Mouse (Mus musculus): ENCODE results near the gene Zfp3. TPM values are rescaled to one million over a fixed set of nuclear protein-coding genes. Genes with fewer than 3 reads are reported as not detected.
"Not testable (repeated sequence)": the region's sequence is repeated elsewhere in the genome, so short reads cannot be mapped to it uniquely, and the experiment has no call there.

The Zfp3 gene
- total RNA-seq, 2 experiments from 2014 or later = 10.6 to 11.2 TPM

DNA sequence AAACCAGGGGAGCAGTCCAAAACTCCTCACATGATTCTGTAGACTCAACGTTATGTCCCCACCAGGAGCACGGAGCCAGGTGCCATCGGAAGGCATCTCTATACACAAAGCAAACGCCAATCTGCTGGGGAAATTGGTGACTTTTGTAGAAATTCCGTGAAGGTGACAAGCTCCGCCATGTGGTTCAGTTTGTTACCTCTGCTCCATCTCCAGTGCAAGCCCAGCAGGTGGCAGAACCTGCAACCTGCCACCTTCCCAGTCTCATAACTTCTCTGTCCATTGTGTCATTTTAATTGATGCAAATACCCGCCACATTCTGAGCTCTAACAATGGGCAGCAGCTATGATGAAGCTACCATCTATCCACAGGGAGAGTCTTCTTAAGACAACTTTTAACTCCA is 9.1 kb upstream of the Zfp3 start:
- no peak for DNase-seq
- intact Hi-C loops (cut with DNase I) = loop anchor here (1.0 to 5.0 kb wide), 6 partner anchors 53 to 343 kb away; partner anchors contain the start of genes Arrb2, Inca1, Kif1c and Pelp1

DNA sequence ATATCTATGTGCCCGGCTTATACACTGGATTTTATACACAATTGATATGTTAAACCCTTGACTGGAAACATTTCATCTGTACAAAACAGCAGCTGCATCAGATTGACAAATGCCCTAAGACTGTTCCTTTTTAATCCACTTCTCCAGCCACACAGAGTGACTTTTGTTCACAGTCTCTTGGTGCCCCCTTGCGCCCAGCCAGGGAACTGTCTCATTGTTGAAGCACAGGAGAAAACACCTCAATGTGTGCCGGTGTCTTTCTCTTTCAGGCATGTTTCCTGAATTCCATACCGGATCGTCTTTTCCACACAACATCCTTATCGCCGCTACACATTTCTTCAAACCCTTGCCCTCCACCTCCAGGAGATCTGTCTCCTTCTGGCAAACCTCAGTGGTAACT is 8.4 kb upstream of the Zfp3 start:
- peak; percentile 84 to 93 for DNase-seq
- intact Hi-C loops (cut with DNase I) = loop anchor here (1.0 to 5.0 kb wide), 6 partner anchors 53 to 343 kb away; partner anchors contain the start of genes Arrb2, Inca1, Kif1c and Pelp1

DNA sequence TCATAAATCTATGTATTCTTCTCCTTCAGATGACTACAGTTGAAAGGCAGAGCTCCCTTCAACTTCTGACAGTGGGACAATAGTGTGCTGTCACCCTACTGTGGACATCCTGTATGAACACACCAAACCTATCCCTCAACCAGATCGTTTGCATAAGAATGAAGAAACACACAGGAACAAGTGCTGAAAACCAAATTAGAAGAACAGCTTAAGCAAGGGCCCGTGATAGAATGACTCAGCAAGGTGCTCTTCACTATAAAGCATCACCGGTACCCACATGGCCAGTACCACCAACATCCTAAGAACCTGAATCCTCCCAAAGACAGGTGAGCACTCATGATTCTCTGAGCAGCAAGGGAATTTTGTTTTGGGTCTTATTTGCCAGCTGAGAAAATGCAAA is 3.6 kb upstream of the Zfp3 start:
- DNase-seq; intact Hi-C loops (cut with DNase I): not testable (repeated sequence)

DNA sequence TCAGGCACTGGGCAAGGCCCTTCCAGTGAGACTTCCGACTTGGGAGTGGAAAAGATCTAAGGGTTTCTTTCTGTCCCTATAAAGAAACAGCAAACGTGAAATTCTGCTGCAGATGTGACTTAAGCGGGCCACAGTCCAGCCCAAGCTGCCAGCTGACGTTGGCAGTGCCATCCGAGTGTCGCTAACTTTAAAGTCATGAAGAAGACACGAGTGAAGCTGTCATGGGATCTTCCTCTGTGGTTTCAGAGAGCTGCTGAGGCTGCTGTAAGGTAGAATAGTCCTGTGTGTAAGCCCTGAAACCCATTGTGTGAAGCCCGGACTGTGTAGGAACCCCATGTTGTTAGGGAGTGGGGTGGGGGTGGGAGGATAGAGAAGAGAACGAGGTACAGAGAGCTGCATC is 1.4 kb upstream of the Zfp3 start:
- intact Hi-C loops (cut with DNase I) = no loop called here
- DNase-seq = no peak

DNA sequence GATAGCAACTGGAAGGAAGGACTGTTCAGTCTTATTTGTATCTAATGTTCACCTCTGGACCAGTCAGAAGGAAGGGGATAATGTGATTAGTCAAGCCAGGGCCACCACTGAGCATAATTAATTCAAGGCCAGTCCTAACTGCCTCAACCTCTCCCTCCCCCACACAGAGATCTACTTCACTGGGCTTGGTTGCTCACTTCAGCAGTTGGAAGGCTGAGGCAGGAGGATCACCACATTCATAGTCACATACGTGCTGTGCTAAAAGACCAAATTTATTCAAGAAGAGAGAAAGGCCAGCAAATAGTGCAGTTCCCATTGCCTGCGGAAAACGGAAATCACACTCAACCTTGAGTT is 450 bp upstream of the Zfp3 start:
- intact Hi-C loops (cut with DNase I) = no loop called here
- DNase-seq = no peak

DNA sequence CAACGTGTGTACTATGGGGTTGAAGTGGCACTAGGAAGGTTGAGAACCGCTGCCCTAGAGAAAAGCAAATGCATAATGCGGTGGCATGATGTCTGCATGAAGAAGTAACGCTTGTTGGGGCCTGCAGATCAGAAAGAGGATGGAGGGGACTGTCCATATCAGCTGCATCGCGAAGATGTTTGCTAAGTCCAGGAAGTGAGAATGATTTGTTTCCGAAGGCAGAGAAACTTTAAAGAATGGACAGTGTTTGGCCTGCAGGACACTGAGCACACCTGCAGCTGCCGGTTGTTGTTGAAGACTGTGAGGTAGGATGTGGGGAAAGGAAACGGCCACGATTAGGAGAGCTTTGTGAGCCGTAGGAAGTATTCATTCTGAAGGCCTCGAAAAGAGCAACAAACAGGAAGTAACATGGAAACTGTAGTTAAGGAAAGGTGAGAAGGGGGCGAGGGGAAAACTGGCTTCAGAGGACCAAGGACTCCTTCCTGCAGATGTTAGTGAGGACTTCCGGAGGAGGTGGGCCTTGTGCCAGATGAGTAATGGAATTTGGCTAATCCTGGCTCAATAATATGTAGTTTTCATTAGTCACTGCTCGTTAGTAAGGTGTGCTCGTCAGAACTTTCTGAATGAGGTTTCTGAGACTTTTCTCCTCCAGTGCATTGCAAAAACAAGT is 1.9 kb downstream of the Zfp3 start:
- intact Hi-C loops (cut with DNase I) = no loop called here
- DNase-seq = peak; percentile 65 to 67

DNA sequence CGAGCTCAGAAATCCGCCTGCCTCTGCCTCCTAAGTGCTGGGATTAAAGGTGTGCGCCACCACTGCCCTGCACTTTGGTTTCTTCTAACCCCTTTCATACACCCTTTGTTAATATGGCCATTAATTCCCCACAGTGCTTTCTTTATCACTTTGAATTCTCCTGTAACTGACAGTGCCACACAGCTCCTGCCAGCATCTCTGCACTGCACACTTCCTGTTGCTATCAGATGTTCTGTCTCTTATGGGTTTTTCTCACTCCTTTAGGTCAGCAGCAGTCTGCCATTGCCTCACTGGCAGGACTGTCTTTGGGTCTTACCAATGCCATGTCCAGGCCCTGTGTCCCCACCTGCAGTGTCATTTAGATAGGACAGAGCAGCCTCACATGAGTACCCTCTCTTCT is 6.8 kb downstream of the Zfp3 start:
- DNase-seq = no peak
- intact Hi-C loops (cut with DNase I) = no loop called here

DNA sequence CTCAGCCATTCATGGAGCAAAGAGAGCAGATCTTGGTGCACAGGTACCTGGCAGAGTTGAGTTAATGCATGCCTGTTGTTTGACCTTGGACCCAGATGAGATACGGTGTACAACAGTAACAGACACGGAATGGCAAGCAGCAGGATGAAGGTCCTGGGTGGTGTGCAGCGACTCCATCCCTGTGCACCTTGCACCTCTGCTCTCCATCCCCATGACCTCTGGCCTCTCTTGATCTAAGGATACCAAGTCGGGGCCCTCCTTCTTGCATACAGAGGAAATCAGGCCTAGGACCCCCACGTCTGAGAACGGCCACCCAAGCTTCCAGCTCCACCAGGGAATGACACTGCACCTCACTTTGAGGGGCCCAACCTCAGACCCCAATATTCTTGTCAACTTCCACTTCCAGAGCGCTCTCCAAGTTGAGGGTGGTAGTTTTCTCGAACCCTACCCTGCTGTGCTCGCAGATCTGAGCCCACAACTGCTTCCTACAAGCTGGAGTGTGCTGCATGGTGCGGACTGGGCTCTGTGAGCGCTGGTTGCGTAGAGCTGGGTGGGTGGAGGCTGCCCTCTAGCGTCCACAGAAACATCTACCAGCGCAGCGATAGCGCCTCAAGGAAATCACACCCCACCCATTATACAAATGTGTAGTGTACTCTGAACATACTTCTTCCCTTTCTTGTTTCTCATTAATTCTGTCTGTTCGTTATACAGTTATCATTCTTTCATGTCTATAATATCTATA is 13.0 kb downstream of the Zfp3 start:
- intact Hi-C loops (cut with DNase I) = loop anchor here (1.0 kb wide), 1 partner anchor 38 kb away; no protein-coding TSS in a partner anchor
- DNase-seq = peak; percentile 75

DNA sequence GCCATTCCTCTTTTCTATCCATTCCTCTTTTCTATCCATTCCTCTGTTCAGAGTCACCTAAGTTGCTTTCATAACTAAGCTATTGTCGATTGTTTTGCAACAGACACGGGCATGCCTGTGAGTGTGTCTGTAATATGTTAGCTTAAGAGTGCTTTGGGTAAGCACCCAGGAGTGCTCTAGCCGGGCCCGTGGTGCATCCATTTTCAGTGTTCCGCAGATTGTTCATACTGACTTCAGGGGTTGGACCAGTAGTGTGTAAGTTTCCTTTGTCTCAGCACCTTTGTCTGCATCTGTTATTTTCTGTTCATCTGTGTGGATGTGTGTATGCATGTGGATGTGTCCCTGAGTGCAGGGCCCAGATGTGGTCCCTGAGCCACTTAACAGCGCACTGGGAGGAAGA is 13.6 kb downstream of the Zfp3 start:
- intact Hi-C loops (cut with DNase I) = loop anchor here (1.0 kb wide), 1 partner anchor 38 kb away; no protein-coding TSS in a partner anchor
- no peak for DNase-seq

DNA sequence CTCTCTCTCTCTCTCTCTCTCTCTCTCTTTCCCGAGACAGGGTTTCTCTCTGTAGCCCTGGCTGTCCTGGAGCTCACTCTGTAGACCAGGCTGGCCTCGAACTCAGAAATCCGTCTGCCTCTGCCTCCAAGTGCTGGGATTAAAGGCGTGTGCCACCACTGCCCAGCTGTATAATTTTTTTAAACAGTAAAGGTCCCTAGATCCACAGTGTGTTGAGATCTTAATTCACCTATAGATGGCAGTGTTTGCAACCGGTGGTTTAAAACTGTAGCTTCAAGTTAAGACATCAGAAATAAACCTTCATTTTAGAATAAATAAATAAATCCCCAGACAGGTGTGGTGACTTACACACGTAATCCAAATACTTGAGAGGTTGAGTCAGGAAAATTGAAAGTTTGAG is 14.0 kb downstream of the Zfp3 start:
- peak; percentile 21 to 40 for DNase-seq
- intact Hi-C loops (cut with DNase I) = not testable (repeated sequence)

DNA sequence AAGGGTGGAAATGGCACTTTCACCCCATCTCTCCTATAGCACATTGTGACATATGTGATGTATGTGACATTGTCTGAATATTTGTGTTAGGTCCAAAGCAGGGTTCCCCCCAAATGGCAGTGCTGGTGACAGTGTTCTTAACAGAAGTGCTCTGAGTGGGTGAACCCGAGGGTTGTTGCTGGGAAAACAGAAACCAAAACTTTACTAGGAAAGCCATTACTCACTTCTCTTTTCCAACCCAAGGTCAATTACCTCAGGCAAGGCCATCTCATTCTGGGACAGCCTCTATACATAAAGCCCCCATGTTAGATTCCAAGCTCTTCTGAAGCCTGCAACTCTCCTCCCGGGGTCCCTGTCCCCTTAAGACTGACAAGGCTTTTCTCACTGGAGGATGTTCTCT is 21.9 kb downstream of the Zfp3 start:
- intact Hi-C loops (cut with DNase I) = no loop called here
- DNase-seq = no peak

DNA sequence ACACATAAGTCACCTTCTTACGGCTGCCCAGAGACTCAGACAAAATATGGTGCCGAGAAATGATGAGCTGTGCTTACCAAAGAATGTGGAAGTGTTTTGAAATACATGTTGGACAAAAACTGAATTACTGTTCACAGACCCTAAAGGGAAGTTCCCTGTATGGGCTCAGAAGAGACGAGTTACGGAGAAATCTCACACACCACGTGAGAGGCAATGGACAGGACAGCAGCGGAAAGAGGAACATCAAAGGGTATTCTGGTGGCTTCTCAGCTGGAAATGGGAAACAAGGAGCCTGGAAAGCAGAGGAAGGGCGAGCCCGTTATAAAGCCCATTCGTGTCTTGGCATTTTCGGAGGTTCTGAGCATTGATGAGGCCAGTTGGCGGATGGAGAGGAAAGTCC is 23.0 kb downstream of the Zfp3 start:
- no peak for DNase-seq
- intact Hi-C loops (cut with DNase I) = no loop called here

DNA sequence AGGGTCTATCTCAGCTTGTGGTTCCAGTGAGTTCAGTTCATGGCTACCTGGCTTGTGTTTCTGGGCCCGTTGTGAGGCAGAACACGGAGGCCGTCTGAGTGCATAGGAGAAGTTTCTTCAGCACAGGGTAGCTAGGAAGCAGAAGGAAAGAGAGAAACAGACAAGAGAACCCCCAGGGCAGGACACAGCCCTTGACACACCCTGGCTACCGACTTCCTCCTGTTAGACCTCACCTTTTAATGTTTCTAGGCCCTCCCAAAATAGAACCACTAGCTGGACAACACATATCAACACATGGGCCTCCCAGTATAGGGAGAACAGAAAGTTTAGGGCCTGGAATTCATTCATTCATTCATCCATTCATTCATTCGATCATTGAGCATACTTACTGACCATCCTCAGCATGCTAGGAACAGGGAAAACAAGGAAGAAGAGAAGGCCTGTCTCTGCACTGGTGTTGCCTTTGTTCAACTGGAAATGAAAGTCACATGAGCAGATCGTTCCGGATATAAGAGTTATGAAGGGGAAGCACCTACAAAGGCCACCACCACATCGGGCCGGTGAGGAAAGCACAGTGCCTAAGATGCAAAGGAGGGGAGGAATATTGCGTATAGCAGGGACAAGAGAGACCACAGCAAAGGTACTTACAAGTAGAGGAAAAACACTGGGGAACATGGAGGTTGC is 25.1 kb downstream of the Zfp3 start:
- DNase-seq = no peak

DNA sequence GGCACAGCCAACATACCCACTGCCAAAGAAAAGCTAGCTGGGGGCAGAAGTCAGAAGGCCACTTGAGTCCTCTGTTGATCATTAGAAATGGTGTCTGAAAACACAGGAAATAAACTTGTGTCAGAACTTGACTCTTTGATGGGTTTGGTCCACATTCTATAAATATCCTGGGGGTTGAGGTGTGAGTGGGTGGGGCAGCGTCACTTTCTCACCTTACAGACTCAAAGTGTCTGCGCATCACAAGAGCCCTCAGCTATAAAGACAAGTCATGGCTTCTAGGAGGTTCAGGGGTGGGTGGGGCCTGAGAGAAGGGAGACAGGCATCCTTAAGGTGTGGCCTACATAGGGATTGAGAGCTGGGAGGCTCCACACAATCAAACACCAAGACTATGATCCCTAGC is 26.4 kb downstream of the Zfp3 start:
- intact Hi-C loops (cut with DNase I) = no loop called here
- no peak for DNase-seq

More for the DNA sequence above, 25.1 kb downstream of the Zfp3 start:
- intact Hi-C loops (cut with DNase I) = no loop called here

DNA sequence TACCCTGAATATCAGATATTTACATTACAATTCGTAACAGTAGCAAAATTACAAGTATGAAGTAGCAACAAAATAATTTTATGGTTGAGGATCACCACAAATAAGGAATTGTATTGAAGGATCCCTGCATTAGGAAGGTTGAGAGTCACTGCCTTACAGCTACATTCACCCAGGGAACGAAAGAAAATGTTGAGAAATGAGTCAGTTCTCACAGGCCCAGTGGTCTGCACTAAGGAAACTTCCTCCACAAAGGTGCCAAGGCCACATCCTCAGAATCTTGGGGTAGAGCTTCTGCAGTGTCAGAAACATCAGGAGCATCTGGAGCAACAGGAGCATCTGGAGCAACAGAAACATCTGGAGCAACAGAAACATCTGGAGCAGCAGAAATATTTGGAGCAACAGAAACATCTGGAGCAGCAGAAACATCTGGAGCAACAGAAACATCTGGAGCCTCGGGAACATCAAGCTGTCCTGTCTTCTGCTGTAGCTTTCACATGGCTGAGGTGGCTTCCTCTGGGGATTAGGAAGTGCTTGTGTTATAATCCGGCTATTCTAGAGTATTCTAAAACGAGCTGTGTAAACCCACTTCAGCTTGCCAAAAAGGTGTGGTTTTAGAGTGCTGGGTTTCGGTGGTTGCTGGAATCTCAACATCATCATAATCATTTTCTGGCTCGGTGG is 27.0 kb downstream of the Zfp3 start:
- DNase-seq = peak in 1 of 2 experiments; percentile 17
- intact Hi-C loops (cut with DNase I) = no loop called here

DNA sequence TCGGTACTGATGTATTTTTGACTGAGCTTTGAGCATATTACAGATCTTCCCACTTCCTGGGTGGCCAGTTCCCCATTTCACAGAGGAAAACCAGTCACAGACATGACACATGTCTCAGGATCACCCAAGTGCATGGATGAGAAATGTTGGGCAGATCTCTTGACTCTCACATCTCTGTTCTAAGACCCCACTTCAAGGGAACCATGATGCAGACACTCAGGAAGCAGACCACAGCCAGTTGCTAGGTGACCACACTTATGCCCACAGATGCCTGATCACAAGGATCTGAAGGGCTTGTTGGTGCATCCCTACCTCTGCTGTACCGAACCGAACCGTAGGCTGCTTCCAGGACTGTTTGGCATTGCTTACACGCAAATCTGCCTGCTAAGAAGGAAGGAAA is 27.7 kb downstream of the Zfp3 start:
- intact Hi-C loops (cut with DNase I) = no loop called here

DNA sequence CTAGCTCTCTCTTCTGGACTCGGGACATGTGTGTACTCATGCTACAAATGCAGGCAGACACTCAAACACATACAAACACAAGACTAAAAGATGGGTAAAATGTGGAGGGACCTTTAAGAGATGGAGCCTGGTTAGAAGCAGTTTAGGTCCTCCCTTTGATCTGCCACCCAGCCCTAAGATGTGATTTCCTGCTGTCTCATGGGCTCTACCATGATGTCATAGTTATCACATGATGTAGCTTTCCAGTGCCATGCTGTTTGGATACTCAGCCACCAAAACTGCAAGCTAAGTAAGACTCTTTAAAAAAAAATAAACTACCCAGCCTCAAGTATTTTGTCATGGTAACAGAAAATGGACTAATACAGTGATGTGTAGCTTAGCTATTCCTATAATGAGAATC is 28.4 kb downstream of the Zfp3 start:
- DNase-seq = no peak
- intact Hi-C loops (cut with DNase I) = no loop called here

More for the DNA sequence above, 27.7 kb downstream of the Zfp3 start:
- DNase-seq = no peak

DNA sequence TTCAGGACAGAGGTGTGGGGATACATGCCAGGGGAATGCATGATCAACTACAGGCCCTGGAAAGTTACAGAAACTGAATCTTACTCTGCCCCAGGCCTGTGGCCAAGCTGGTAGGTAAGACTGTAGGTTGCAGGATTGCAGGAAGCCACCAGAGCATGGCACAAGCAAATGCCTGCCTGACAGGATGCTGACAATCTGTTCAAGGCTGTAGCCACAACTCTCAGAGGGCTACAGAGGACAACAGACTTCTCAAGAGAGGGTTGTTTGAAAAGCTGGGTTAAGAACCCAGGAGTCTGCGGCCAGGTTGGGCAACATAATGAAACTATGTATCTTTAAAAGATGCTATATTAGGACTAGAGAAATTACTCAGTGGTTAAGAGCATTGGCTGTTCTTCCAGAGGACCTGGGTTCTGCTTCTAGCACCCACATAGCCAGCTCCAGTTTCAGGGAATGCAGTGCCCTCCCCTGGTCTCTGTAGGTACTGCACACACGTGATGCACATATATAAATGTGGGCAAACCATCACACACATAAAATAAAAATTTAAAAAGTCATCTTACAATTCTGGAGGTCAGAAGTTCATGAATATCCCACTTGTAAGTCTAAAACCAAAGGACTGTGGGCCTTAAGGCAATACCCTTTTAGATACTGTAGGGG is 38.3 kb downstream of the Zfp3 start:
- intact Hi-C loops (cut with DNase I) = no loop called here
- no peak for DNase-seq

DNA sequence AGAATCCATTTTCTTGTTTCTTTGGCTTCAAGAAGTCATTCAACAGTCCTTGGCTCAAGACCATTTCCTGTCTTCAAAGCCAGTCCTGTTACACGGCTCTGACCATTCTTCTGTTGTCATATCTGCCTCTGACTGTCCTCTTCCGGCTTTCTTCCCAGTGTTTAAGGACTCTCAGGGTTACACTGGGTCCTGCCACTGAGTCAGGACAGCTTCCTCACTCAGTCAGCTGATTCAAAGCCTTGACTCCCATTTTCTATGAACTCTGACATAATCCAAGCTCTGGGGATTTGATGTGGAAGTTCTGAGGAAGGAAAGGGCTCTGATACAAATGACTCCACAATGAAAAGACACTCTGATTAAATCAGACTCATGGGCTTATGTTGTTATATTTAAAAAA is 38.9 kb downstream of the Zfp3 start:
- DNase-seq = no peak
- intact Hi-C loops (cut with DNase I) = no loop called here

DNA sequence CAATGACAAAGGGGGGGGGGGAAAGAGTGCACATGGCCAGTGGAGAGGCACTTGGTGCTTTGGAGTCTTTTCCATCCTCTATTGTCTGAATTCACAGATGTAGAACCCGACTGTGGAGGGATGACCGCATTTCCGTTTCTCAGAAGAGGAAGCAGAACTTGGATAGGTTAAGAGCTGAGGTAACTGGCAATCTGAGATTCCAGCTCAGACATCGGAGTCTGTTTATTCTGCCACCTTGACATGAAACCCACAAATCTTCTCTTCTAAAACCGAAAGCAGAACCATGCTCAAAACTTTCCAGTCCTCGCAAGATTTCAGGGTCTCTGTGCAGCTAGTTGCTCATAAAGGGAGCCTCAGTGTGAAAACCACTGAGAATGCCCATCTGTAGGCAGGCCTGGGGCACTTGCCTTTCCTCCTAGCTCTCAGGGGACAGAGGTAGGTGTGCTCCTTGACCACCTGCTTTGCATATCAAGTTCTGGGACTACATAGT is 39.7 kb downstream of the Zfp3 start:
- DNase-seq = no peak
- intact Hi-C loops (cut with DNase I) = no loop called here
